Mouse (Mus musculus) layer of hippocampus, adult 11-12 months (tissue): ENCODE results near the gene Cnot9.
A peak's percentile ranks its signal among the peaks of the same experiment; 100 is the strongest.
"Not testable (repeated sequence)": the region's sequence is repeated elsewhere in the genome, so short reads cannot be mapped to it uniquely, and the experiment has no call there.

Experiments
- DNase-seq: peaks from one replicate; pipeline ENCODE4 v3.0.0; 2022; ENCODE audit warnings: low spot score

Gene Cnot9

DNA sequence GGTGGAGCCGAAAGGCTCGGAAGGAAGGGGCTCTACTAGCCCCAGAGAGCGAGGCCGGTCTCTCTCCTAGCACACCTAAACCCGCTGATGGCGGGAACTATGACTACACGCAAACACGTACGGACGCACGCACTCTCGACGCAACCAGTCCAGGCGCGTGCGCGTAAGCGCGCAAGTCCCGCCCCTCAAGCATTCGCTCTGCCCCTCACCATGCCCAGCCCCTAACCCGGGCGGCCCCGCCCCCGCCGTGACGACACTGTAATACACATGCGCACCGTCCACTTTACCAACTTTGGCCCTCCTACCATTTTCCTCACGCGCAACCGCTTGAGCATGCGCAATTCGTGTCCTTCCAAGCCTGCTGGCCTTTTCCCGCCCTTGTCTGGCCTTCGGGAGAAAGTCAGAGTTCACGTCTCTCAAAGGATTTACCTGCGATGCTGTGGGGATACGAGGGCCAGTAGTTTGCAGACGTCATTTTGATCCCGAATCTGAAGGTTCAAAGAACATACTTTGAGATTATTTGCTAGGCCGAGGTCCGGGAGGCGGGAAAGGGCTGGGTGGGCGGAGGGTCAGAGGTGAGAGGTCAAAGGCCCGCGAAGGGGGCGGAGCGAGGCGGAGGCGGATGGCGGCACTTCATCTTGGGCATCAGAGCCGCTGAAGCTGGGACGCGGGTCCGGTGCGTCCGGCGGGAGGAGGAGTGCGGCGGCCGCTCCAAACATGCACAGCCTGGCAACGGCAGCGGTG is at the start of gene Cnot9:
Gene Cnot9 (plus strand): TSS at position 338 of the 744 bp plus-strand sequence.
- peak; percentile 100 for DNase-seq

DNA sequence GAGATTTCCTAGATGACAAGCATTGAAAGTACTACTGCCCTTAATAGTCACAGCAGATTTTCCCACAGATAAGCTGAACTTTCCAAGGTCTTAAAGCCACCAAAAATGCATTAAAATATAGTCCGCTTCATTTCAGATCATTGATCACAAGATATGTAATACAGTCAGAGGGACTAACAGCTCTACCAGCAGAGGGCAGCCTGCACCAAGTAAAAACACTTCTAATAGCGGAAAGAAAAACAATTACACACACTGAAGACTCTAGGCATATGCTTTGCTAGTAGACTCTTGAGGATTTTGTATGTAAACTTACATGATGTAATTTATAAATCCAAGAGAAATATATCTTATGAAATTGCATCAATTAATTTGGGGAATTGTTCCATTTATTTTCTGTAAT is 45.6 kb upstream of the Cnot9 start:
- DNase-seq = peak; percentile 73

DNA sequence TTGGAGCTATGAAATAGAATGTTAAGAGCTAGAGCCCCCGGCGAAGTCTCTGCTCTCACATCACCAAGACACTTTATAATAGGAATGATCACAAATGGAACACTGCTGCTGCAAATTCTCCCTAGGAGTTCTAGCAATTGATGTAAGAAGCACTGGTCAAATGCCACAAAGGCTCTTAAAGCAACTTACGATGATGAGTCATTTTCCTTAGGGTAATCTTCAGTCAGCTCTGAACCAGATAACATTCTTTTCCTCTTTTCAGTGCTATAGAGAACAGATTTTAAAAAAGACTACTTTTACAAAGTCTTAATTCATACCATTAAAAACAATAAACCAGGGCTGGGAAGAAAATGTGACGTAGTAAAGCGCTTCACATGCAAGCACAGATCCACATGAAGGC is 20.1 kb upstream of the Cnot9 start:
- no peak for DNase-seq

DNA sequence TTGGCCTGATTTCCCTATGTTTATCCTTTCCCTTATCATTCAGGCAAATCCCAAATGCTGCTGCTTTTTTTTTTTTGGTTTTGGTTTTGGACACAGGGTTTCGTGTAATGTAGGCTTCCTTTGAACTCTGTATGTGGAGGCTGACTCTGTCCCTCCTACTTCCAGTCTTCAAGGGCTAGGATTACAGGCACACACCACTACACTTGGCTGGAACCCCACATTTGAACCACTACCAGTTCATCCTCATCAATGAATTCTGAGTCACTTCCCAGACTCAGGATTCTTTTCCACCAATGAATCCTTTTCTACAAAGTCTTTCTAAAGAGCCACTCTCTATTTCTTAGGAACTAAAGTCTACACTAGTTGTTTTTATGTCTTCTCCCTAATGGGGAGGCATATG is 4.8 kb upstream of the Cnot9 start:
- no peak for DNase-seq

DNA sequence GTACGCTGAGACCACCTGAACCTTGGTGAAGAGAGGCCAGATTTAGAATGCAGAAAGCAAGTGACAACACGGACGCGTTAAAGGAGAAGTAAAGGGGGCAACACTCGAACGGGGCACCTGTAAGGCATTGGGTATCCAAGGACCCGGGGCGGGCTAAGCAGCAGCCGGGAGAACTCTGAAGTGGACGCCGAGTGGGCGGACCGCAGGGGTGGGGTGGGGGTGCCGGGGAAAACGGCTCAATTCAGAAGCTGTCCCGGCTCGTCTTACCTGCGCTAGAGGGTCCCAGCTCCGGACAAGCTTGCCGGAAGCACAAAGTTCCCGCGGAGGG is 501 bp upstream of the Cnot9 start:
- DNase-seq = no peak

DNA sequence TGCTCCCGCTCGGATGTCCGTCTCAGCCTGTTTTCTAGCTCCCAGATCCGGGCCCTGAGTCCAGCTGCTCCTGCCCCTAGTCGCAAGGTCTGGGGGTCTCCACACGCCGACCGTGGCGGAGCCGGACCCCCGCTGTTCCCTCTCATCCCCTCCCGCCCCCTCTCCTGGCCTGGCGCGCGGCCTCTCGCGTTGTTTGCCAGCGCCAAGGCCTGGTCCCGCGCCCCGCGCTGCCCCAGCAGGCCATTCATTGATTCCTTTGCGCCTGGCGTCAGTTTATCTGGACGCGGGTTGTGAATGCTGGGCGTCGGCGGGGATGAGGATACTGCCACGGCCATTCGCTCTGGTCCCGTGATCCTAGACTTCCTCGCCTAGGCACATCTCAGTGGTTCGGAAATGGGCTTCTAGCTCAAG is 618 bp downstream of the Cnot9 start:
- peak; percentile 29 for DNase-seq

DNA sequence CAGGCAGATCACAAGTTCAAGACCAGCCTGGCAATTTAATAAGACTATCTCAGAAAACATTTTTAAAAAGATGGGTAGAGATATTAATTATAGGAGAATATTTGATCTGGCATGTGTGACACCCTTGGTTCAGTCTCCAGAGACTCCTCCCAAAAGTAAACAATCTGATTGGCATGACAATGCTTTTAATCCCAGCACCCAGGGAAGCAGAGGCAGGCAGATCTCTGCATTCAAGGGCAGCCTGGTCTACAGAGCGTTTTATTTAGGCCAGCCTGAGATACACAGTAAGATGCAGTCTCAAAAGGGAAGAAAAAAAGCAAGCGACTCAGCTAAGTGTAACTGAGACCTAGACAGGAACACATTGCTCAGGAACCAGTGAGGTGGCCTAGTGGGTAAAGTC is 1.9 kb downstream of the Cnot9 start:
- DNase-seq = no peak

DNA sequence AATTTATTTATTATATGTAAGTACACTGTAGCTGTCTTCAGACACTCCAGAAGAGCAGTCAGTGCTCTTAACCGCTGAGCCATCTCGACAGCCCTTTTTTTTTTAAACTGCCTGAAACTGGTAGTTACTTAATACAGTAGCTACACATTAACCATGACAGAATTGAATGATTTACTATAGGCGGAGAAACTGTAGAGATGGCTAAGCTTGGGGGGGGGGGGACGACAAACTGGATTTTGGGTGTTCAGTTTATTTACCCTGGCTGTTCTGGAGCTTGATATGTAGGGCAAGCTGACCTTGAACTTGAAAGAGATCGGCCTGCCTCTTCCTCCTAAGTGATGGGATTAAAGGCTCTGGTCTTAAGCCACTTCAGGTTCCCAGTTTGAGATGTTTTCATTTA is 5.4 kb downstream of the Cnot9 start:
- no peak for DNase-seq

DNA sequence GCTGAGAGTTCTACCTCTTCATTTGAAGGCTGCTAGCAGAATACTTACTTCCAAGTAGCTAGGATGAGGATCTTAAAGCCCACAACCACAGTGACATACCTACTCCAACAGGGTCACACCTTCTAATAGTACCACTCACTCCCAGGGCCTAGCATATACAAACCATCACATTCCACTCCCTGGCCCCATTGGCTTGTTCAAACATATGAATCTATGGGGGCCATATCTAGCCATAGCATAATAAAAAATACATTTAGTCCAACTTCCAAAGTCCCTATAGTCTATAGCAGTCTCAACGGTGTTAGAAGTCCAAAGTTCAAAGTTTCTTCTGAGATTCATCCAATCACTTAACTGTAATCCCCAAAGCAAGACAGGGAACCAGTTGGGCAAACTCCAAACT is 7.1 kb downstream of the Cnot9 start:
- DNase-seq = not testable (repeated sequence)

DNA sequence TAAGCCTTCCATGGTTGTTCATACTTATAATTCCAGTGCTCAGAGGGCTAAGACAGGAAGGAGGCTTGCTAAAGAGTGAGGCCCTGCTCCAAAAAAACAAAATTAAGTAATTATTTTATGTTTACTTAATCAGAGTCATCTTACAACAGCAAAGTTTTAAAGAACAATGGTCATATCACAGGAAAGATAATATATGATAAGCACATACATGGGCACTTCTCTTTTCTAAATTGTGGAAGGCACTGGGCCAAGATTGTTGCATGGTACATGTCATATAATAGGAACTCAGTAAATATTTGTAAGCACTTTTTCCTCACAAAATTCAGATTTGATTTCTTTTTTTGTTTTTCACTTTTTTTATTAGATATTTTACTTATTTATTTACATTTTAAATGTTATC is 14.0 kb downstream of the Cnot9 start:
- DNase-seq = no peak

DNA sequence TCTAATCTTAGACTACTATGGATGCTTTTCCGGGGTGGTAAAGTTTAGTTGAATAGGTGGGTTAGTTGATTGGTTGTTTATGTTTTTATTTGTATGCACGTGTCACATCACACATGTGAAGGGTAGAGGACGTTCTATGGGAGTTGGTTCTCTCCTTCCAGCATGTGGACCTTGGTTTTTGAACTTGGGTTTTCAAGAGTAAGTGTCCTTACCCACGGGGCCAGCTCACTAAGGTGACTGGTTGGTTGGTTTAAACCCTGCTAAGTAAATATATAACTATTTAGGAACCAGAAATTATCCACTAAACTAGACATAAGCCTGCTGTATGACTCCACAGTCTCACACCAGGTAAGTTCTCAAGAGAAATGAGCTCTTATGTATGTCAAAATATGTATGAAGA is 18.9 kb downstream of the Cnot9 start:
- DNase-seq = no peak

DNA sequence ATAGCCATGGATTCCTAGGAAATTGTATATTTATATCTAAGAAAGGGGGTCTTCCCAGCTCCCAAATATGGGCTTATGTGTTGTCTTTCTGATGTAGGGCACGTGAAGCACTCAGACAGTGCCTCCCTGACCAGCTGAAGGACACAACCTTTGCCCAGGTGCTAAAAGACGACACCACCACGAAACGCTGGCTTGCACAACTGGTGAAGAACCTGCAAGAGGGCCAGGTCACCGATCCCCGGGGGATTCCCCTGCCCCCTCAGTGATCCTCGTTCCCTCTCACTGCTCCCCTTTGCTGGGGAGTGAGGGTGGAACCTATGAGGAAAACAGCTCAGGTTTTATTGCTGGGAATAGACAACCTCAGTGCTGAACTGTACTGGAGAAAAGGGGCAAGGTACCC is 22.7 kb downstream of the Cnot9 start:
- no peak for DNase-seq

DNA sequence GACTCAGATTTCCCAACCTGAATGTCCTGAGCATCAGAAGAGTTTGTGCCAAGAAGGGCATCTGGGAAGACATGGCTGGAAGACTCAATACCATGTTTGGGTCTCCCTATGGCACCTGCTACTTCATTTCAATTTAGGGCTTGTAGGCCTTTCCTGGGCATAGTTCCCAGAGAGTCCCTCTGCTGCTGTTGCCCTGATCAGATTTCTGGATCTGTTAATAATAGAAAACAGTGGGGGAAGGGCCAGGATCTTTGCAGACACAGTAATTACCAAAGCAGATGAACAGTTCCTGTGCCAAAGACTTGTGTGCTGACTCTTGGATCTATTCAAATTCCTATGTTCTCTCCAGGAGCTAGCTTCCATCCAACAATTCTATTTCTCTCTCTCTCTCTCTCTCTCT is 32.8 kb downstream of the Cnot9 start:
- DNase-seq = peak; percentile 71

DNA sequence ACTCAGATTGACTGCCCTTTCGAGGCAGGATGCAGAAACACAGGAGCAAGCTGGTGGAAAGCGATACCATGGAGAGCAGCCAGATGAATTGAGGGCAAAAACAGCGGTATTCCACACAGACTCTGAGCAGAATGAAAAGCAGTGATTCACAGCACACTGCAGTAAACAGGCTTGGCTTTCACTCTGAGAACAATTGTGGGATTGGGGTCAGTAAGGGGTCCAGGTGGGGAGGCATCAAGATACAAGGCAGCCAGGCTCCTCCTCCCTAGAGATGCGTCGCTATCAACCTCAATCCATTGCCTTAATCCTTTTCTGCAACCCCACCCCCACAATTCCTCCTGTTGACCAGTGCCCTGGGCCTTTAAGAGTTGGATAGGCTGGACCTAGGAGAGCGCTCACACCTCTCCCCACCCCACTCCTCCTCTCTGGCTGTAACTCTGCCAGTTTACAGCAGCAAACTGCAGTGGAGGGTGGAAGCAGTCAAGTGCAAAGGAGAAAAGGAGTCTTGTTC is 36.6 kb downstream of the Cnot9 start, which contains the start of gene Plcd4:
Gene Plcd4 (plus strand): TSS at position 438 of the 511 bp plus-strand sequence.
- DNase-seq = peak; percentile 13

DNA sequence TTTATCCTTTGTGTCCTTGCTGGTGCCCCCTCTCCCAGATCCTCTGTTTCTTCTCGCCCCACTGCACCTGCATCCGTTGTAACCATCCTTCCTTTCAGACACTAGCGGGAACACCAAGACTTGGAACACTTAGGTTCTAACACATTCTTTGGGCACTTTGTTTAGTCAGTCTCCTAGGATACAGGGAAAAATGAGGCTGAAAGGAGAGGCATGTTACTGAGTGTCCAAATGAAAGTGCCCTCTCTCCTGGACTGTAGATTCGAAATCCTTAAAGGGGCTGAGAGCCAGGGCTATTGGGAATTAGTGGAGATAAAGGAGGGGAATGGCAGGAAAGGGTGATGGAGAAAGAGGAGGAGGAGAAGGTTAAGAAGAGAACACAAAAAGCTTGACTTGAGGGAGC is 38.3 kb downstream of the Cnot9 start, which contains the start of gene Usp37:
Gene Usp37 (minus strand): TSS at position 101 of the 400 bp plus-strand sequence.
- DNase-seq = no peak

DNA sequence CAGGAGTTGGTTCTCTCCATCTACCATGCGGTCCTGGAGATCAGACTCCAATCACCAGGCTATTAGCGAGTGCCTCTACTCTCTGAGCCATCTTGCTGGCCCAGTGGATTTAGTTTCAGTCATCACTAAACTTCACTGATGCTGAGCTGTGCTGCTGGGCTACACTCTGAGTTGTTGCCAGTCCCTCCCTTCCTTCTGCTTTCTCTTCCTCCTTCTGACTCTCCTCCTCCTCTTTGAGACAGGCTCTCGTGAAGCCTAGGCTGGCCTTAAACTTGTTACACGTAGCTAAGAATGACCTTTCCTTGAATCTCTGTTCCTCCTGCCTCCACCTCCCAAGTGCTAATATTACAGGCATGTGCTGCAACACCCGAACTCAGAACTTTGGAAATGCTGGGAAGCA is 53.2 kb downstream of the Cnot9 start:
- no peak for DNase-seq

DNA sequence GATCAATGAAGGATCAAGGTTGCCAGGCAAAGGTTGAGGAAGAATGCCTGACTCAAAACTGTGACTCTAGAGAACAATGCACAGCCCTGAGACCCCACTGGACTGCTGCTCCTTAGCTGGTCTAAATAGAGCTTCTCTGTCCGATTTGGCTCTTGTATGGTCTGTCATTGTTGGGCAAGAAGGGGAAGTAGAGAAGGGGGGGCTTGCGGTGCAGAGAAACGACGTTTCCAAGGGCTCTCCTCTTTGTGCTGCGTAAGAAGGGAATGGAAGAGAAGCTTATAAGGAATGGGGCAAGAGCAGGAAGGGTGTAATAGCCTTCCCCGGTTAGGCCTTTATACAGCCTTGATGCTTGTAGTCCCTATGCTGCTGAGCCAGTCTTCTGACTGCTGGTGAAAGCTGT is 60.0 kb downstream of the Cnot9 start:
- no peak for DNase-seq

DNA sequence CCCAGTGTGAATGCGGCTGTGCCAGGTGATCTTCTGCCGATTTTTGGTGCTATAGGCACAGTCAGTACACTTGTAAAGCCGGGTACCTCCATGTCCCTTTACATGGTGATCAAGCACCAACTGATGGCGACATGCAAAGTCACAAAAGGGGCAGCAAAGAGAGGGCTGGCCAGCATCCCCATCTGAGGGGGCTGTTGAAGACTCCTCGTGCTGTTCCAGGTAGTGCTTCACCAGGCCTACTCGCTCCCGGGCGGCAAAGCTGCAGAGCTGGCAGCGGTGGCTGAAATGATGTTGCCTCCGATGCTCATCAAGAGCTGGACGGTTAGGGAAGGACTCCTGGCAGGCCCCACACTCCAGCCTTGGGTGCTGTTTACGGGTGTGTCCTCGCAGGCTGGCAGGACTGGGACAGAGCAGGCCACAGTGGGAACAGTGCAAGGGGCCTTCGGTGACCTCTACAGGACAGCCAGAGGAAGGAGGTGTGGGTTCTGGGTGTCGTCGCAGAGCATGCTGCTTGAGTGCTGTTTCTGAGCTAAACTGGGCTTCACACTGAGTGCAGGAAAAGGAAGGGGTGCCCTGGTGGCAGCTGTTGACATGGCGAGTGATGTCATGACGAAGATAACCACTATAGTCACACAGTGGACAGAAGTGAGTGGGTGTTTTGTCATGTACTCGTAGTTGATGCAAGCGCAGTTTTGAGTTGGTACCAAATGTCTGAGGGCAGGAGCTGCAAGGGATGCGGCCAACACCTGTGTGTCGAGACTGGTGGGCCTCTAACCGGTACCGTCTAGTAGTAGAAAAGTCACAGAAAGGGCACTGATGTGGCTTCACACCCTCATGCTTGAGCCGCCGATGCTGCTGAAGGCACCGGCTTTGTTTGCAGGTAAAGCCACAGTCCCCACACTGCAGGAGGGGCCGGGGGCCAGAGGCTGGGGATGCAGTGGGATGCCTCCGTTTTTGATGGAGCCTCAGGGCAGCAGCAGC is 64.2 kb downstream of the Cnot9 start:
- DNase-seq = no peak
